Mouse (Mus musculus) urinary bladder, postnatal 10 days (tissue): ENCODE data around the gene Dhx15.

ENCODE experiments used
- DNase-seq: peaks from one replicate; pipeline ENCODE4 v3.0.0; 2022; ENCODE audit warnings: low spot score

The Dhx15 gene

GRCm38 (mm10) chr5:52145684-52146083 lies 44.6 kb downstream of the Dhx15 start:
- DNase-seq: no peak

- DNase-seq: no peak
These were observed 48.4 kb downstream of the Dhx15 start for GRCm38 (mm10) chr5:52141936-52142335.

- DNase-seq: no peak
These were observed 51.5 kb downstream of the Dhx15 start for GRCm38 (mm10) chr5:52138819-52139218.

GRCm38 (mm10) chr5:52138134-52138533 lies 52.2 kb downstream of the Dhx15 start:
- no peak for DNase-seq

- no peak for DNase-seq
These were observed 54.7 kb downstream of the Dhx15 start for GRCm38 (mm10) chr5:52135460-52136141.

- DNase-seq: no peak
These were observed 57.5 kb downstream of the Dhx15 start for GRCm38 (mm10) chr5:52132840-52133239.

- no peak for DNase-seq
These were observed 58.2 kb downstream of the Dhx15 start for GRCm38 (mm10) chr5:52132092-52132491.

- no peak for DNase-seq
These were observed 58.9 kb downstream of the Dhx15 start for GRCm38 (mm10) chr5:52131389-52131788.

- DNase-seq: no peak
These were observed 59.8 kb downstream of the Dhx15 start for GRCm38 (mm10) chr5:52130496-52130895.

GRCm38 (mm10) chr5:52126263-52126662 lies 64.1 kb downstream of the Dhx15 start:
- DNase-seq: no peak

- no peak for DNase-seq
These were observed 64.5 kb downstream of the Dhx15 start for GRCm38 (mm10) chr5:52125854-52126253.

- DNase-seq: no peak
These were observed 68.2 kb downstream of the Dhx15 start for GRCm38 (mm10) chr5:52122146-52122545.

- no peak for DNase-seq
These were observed 70.5 kb downstream of the Dhx15 start for GRCm38 (mm10) chr5:52119822-52120221.

GRCm38 (mm10) chr5:52119192-52119591 lies 71.1 kb downstream of the Dhx15 start:
- DNase-seq: no peak

- DNase-seq: no peak
These were observed 72.5 kb downstream of the Dhx15 start for GRCm38 (mm10) chr5:52117829-52118228.

- no peak for DNase-seq
These were observed 73.9 kb downstream of the Dhx15 start for GRCm38 (mm10) chr5:52116404-52116803.

GRCm38 (mm10) chr5:52115821-52116317 lies 74.4 kb downstream of the Dhx15 start:
- no peak for DNase-seq

GRCm38 (mm10) chr5:52114751-52115451 lies 75.4 kb downstream of the Dhx15 start:
- no peak for DNase-seq

- DNase-seq: no peak
These were observed 76.2 kb downstream of the Dhx15 start for GRCm38 (mm10) chr5:52113851-52114731.

GRCm38 (mm10) chr5:52112953-52113841 lies 77.1 kb downstream of the Dhx15 start:
- no peak for DNase-seq

GRCm38 (mm10) chr5:52112191-52112760 lies 78.0 kb downstream of the Dhx15 start:
- DNase-seq: no peak
